Mouse (Mus musculus) megakaryocyte, adult 5-6 weeks (primary cell): ENCODE results near the gene Aspg. TPM values are rescaled to one million over a fixed set of nuclear protein-coding genes. Genes with fewer than 3 reads are reported as not detected.

Experiments
- total RNA-seq, 2 experiments: library from RNA; stranded (forward) in 1 of 2; stranded (reverse) in 1 of 2; fragments of 153-499, 151-499 nt in 1 of 2; fragments of 221-1000, 200-1000 nt in 1 of 2; gene quantifications; 2 replicates each; pipeline versions ENCODE4 v1.2.3 to v1.2.4; 2015 to 2017

The Aspg gene
- total RNA-seq, 2 experiments from 2014 or later, result not detected

Other genes starting within 250 kb of the Aspg start
- 3.8 and 6.9 TPM in 2 replicates for gene Ppp1r13b, start 198.6 kb upstream of the Aspg start, total RNA-seq (2015)
- 2.8 and 3.3 TPM in 2 replicates for gene Ppp1r13b, start 198.6 kb upstream of the Aspg start, total RNA-seq (2017)
- gene Atp5mpl, start 139.7 kb upstream of the Aspg start, total RNA-seq (2015), result 371 and 395 TPM in 2 replicates
- 580 and 630 TPM in 2 replicates for gene Atp5mpl, start 139.7 kb upstream of the Aspg start, total RNA-seq (2017)
- 0.07 TPM in 1 of 2 replicates, not detected in the other for gene Tdrd9, start 135.1 kb upstream of the Aspg start, total RNA-seq (2015)
- not detected in 2 replicates for gene Tdrd9, start 135.1 kb upstream of the Aspg start, total RNA-seq (2017)
- not detected in 2 replicates for gene Rd3l, start 125.4 kb upstream of the Aspg start, total RNA-seq (2015)
- gene Rd3l, start 125.4 kb upstream of the Aspg start, total RNA-seq (2017), result not detected in 2 replicates
- gene Kif26a, start 39.5 kb downstream of the Aspg start, total RNA-seq (2015), result not detected in 2 replicates
- gene Kif26a, start 39.5 kb downstream of the Aspg start, total RNA-seq (2017), result not detected in 2 replicates